Mouse (Mus musculus) layer of hippocampus, postnatal 36 days (tissue): ENCODE data around the gene Sub1. TPM values are rescaled to one million over a fixed set of nuclear protein-coding genes. Genes with fewer than 3 reads are reported as not detected.

Source experiments
- DNase-seq, 2 experiments: peaks; one replicate each; pipeline ENCODE4 v3.0.0; 2022
- total RNA-seq, 2 experiments: library from RNA; stranded (reverse); gene quantifications; 2 replicates each; pipeline ENCODE4 v1.2.3; 2021

Gene Sub1
- total RNA-seq, 2 experiments from 2014 or later, result 283 to 353 TPM

- no peak for DNase-seq
These were observed 31.5 kb downstream of the Sub1 start for GRCm38 (mm10) chr15:11965201-11965845.

GRCm38 (mm10) chr15:11963791-11964525 lies 32.8 kb downstream of the Sub1 start:
- no peak for DNase-seq

- no peak for DNase-seq
These were observed 37.1 kb downstream of the Sub1 start for GRCm38 (mm10) chr15:11959716-11960115.

GRCm38 (mm10) chr15:11956129-11956528 lies 40.7 kb downstream of the Sub1 start:
- no peak for DNase-seq

- no peak for DNase-seq
These were observed 42.6 kb downstream of the Sub1 start for GRCm38 (mm10) chr15:11954190-11954589.

- DNase-seq, result no peak
These were observed 44.6 kb downstream of the Sub1 start for GRCm38 (mm10) chr15:11952159-11952558.

GRCm38 (mm10) chr15:11951181-11951580 lies 45.6 kb downstream of the Sub1 start:
- DNase-seq, result no peak

- no peak for DNase-seq
These were observed 46.6 kb downstream of the Sub1 start for GRCm38 (mm10) chr15:11950144-11950543.

GRCm38 (mm10) chr15:11949490-11949889 lies 47.3 kb downstream of the Sub1 start:
- no peak for DNase-seq

- no peak for DNase-seq
These were observed 55.9 kb downstream of the Sub1 start for GRCm38 (mm10) chr15:11940855-11941254.

Other genes with a start within 250 kb of the Sub1 start
- 10 to 100 TPM; 15.8 to 18.1 TPM for gene Npr3, start 89.7 kb downstream of the Sub1 start, total RNA-seq
- gene Zfr, start 120.8 kb upstream of the Sub1 start, total RNA-seq, result 100 to 1,000 TPM; 347 to 362 TPM
- gene Mtmr12, start 208.0 kb upstream of the Sub1 start, total RNA-seq, result 10 to 100 TPM; 55.4 to 58.1 TPM